Mouse (Mus musculus) stomach, postnatal 0 days (tissue): Measurements from ENCODE around the gene Cnn3.

Experiments used
- CTCF ChIP-seq: IDR thresholded peaks from 2 replicates; pipeline ENCODE4 v1.5.1; 2016; ENCODE audit warnings: antibody characterized with exemption, low read depth, mild to moderate bottlenecking, moderate library complexity
- EP300 ChIP-seq: optimal IDR thresholded peaks from 2 replicates; pipeline ENCODE3; 2016; ENCODE audit warnings: antibody characterized with exemption

GRCm38 (mm10) chr3:121444414-121444813, 18.1 kb downstream of the Cnn3 start:
- TF ChIP-seq CTCF (no peak), EP300 (no peak)
